Mouse (Mus musculus) left cerebral cortex, postnatal 10 days (tissue): ENCODE results near the gene Zfp408. TPM values are rescaled to one million over a fixed set of nuclear protein-coding genes. Genes with fewer than 3 reads are reported as not detected.
A peak's percentile ranks its signal among the peaks of the same experiment; 100 is the strongest.
"Not testable (repeated sequence)": the region's sequence is repeated elsewhere in the genome, so short reads cannot be mapped to it uniquely, and the experiment has no call there.

Source experiments
- DNase-seq, 2 experiments: peaks; one replicate each; pipeline ENCODE4 v3.0.0; 2021 to 2022; ENCODE audit warnings: low spot score in 2 of 2, mixed read lengths in 1 of 2; ENCODE audit errors: extremely low spot score in 1 of 2
- intact Hi-C: fragments of 180-260 bp; cut with DNase I; formaldehyde crosslinking; loops from one replicate; pipeline ENCODE4 v1.15.1; 2025
- total RNA-seq, 2 experiments: library from RNA; stranded (reverse); gene quantifications; 2 replicates each; pipeline ENCODE4 v1.2.3; 2021

The Zfp408 gene
- total RNA-seq, 2 experiments from 2014 or later = 16.7 to 17.6 TPM

- intact Hi-C loops = no loop called here
- no peak for DNase-seq
These were observed 19.2 kb downstream of the Zfp408 start for GRCm38 (mm10) chr2:91630384-91630783.

- intact Hi-C loops = no loop called here
- DNase-seq = no peak
These were observed 19.9 kb downstream of the Zfp408 start for GRCm38 (mm10) chr2:91629682-91630081.

GRCm38 (mm10) chr2:91628171-91628570 lies 21.4 kb downstream of the Zfp408 start:
- no peak for DNase-seq

GRCm38 (mm10) chr2:91627486-91627885 lies 22.1 kb downstream of the Zfp408 start:
- no peak for DNase-seq
- intact Hi-C loops = no loop called here

More at GRCm38 (mm10) chr2:91628171-91628570, 21.4 kb downstream of the Zfp408 start:
- intact Hi-C loops = no loop called here

- intact Hi-C loops, DNase-seq: not testable (repeated sequence)
These were observed 26.2 kb downstream of the Zfp408 start for GRCm38 (mm10) chr2:91623366-91623765.

- no peak for DNase-seq
- intact Hi-C loops = no loop called here
These were observed 27.2 kb downstream of the Zfp408 start for GRCm38 (mm10) chr2:91622356-91622755.

GRCm38 (mm10) chr2:91609370-91609769 lies 40.2 kb downstream of the Zfp408 start:
- intact Hi-C loops, DNase-seq: not testable (repeated sequence)

GRCm38 (mm10) chr2:91602389-91602788 lies 47.2 kb downstream of the Zfp408 start:
- intact Hi-C loops = no loop called here
- DNase-seq = no peak

- intact Hi-C loops = no loop called here
- DNase-seq = peak in 1 of 2 experiments; percentile 7
These were observed 49.1 kb downstream of the Zfp408 start for GRCm38 (mm10) chr2:91600475-91600874.

Other genes starting within 250 kb of the Zfp408 start
- gene 1110051M20Rik, start 205.1 kb downstream of the Zfp408 start, total RNA-seq = 100 to 1,000 TPM in 1 of 2 experiments, 10 to 100 TPM in 1; 99.7 to 106 TPM
- 10 to 100 TPM; 26.3 to 26.4 TPM for gene Lrp4, start 192.3 kb downstream of the Zfp408 start, total RNA-seq
- 100 to 1,000 TPM; 130 to 145 TPM for gene Ckap5, start 123.0 kb downstream of the Zfp408 start, total RNA-seq
- gene F2, start 13.4 kb downstream of the Zfp408 start, total RNA-seq = under 1 TPM; 0.14 to 0.19 TPM
- 10 to 100 TPM; 80.2 to 81.5 TPM for gene Arhgap1, start 69 bp upstream of the Zfp408 start, total RNA-seq
- 10 to 100 TPM; 55.8 to 59.3 TPM for gene Atg13, start 60.8 kb upstream of the Zfp408 start, total RNA-seq
- 1 to 10 TPM; 8.1 to 8.7 TPM for gene Harbi1, start 61.1 kb upstream of the Zfp408 start, total RNA-seq
- 10 to 100 TPM; 54.9 to 56.1 TPM for gene Ambra1, start 80.3 kb upstream of the Zfp408 start, total RNA-seq